Mouse (Mus musculus) thymus, postnatal 36 days (tissue): ENCODE data around the gene Gm20388.
A peak's percentile ranks its signal among the peaks of the same experiment; 100 is the strongest.

Experiments
- DNase-seq, 2 experiments: peaks; one replicate each; pipeline ENCODE4 v3.0.0; 2022; ENCODE audit warnings: mixed read lengths in 2 of 2

The Gm20388 gene

DNA sequence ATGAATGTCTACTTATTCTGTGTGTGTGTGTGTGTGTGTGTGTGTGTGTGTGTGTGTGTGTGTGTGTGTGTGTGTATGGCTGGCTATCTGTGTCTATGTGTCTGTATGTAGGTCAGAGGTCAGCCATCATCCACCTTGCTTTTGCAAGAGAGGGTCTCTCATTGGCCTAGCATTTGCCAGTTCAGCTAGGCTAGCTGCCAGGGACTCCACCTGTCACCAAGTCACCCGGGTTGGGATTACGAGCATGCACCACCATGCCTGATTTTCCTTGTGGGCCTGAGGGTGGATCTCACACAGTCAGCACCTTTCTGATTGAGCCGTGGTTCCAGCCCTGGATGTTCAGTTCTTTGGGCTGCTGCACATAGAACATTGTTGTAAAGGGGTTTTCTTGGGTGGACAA is 2325.9 kb downstream of the Gm20388 start:
- no peak for DNase-seq

- DNase-seq, result no peak
Measured at GRCm38 (mm10) chr8:122238225-122238624, 2327.6 kb downstream of the Gm20388 start.

- no peak for DNase-seq
Measured at GRCm38 (mm10) chr8:122238731-122239130, 2328.1 kb downstream of the Gm20388 start.

DNA sequence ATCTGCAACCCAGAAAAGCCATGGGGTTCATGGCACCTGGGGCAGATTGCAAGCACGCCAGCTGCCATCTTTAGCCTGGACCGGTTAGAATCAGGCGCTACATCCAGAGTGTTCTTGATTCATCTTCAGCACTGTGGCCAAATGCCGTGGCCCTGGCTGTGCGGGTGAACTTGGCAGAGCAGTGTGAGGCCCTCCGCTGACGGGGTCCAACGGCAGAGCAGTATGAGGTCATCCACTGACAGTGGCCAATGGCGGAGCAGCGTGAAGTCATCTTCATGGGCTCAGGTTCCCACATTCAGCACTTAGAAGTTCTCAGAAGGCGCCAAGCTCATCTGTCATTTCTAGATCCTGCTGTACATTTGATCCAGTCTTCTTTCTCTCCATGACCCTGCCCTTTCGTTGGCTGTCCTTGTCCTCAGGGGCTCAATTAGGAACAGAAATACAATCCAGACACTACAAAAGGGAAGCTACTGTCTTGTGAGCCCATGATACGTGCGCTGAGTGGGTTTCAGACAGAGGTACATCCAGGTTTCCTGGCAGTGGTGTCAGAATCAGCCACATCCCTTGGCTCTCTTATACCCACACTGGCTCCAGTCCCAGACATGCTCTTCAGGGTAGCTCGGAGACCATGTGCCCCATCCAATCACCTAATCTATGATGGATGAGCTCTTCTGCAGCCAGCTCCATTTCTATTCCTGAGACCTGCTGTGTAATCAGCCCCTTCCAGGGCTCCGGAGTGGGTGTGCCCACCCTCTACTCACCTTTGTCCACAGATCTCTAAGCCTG is 2329.8 kb downstream of the Gm20388 start:
- no peak for DNase-seq

- DNase-seq, result no peak
Measured at GRCm38 (mm10) chr8:122243310-122243709, 2332.7 kb downstream of the Gm20388 start.

DNA sequence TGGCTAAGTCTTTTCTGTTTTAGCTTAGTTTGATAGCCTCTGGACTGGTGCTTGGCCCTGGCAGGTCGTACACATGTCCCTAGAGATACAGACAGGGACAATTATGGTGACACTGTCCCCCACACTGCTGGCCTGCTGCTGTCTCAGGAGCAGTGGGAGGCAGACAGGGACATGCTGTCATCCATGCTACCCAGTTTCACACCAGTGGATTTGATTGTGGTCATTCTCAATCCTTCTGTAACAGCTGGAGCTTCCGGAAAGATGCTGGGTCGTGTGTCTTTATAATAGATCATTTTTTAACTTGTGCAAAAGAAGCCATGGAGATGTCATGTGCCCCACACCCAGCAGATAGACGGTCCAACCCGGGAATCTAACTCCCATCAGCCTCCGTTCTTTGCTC is 2334.5 kb downstream of the Gm20388 start:
- DNase-seq, result no peak

DNA sequence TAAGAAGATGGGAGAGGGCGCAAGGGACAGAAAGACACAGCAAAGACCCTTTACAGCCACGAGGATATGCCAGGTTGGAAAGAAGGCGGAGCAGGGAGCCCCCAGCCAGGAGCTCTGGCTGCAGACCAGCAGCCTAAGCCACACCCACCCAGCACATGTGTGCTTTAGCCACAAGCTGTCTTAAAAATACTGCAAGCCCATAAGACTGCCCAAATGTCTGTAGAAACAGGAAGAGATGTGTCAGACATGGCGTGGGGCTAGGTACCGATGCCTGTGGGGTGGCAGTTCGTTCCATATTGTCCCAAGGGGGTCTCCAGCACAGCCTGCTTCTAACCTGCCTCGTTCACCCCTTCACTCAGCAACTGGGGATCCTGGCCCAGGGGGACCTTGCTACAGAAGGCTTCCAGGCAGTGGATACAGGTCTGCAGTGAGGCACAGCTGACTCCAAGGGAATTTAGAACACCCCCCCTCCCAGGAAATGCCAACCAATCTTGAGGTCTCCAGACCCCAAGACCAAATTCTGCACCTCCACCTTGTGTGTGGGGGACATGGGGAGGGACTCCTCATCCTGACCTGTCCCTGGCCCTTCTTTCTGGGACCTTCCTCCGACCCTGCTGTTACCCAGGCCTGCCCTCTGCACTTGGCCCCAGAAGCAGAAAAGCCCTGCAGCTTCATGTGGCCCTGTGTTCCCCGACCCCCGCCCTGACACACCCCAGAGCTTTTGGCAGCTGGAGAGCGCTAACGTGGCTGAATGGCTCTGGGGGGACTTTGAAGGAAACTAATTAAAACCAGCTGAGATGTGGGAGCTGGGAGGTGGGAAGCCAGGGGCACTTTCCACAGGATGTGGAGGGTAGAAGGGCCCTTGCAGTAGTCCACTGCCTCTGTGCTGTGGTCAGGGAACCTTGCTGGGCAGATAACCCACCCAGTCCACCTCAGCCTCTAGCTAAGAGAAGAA is 2335.9 kb downstream of the Gm20388 start:
- no peak for DNase-seq

DNA sequence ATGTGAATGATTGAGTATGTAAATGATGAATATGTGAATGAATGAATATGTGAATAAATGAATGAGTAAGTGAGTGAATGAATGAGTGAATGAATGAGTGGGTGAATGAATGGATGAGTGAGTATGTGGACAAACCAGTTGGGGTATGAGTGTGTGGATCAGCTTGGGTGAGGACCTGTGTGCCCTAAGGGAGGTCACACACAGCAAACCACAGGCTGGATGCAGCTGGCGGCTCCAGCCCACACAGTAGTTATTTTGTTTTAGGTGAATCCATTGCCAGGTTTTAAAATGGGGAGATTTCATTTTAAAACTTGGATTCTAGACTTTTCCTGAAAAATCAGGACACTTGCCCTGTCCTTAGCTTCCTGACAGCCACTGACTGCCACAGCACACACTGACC is 2341.1 kb downstream of the Gm20388 start:
- no peak for DNase-seq

DNA sequence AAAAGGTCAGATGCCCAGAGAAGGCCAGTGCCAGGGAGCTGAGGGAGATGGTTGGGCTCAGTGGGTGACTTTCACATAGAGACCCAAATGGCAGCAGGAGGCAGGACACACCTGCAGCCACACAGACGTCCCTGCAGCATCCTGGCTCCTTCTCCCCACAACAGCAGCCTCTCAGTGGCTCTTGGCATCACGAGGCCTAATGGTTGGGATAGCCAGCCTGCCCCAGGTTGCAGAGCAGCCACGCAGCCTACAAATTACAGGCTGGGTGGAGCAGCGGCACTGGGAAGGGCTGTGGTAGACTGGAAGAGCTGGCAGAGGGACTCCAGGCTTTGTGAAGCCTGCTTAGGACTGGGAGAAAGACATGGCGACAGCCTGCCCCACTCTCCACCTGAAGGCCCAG is 2341.7 kb downstream of the Gm20388 start:
- no peak for DNase-seq

DNA sequence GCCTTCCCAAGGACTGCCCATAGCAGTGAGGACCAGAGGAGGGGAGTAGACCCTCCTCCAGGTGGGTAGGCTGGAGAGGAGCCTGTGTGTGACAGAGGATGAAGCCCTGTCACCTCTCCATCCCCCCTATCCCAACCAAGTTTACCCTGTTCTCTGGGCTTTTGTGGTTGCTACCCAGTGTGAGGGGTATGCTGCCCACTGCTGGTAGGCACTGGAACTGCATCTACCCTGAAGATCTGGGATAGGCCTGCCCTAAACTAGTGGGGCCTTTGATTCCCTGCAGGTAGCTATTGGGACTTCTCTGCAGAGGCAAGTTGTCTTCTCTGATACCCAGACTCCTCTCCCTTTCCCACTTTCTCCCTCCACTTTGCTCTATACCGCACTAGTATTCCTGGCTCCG is 2348.7 kb downstream of the Gm20388 start:
- DNase-seq, result peak; percentile 56 to 66

DNA sequence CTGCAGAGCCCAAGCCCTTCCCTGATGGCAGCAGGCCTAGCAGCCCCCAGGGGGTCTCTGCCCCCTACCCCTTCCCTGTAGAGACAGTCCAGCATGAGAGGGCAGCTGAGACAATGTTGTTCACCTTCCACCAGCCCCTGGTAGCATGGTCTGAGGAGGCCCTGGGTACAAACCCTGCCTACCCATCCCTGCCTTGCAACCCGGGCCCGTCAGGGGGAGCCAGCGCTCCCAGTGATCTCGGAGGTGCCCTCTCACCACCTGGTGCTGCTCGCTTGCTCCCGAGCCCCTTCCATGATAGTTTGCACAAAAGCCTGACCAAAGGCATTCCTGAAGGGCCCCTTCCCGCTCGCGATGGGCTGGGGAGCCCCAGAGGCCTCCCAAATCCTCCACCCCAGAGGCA is 2350.1 kb downstream of the Gm20388 start:
- DNase-seq, result no peak

GRCm38 (mm10) chr8:122262835-122263234 is 2352.2 kb downstream of the Gm20388 start:
- no peak for DNase-seq

- DNase-seq, result no peak
Measured at GRCm38 (mm10) chr8:122264243-122264642, 2353.6 kb downstream of the Gm20388 start.

GRCm38 (mm10) chr8:122265522-122265921 is 2354.9 kb downstream of the Gm20388 start:
- no peak for DNase-seq

DNA sequence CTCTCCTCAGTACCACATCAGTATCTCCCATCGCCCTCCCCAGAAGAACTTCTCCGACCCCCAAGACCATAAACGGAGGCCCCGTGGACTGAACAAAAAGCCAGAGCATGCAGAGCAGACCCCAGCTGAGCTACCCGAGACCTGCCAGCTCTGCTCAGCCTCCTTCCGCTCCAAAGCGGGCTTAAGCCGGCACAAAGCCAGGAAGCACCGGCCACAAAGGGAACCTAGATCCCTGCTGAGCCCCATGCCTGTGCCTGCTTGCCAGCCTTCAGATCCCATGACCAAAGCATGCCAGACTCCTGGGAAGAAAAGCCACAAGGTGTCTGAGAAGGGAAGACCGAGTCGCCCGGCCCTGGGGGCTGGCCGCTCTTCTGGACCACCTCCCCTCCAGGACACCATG is 2356.2 kb downstream of the Gm20388 start:
- DNase-seq, result no peak

- DNase-seq, result no peak
Measured at GRCm38 (mm10) chr8:122268861-122269260, 2358.2 kb downstream of the Gm20388 start.

DNA sequence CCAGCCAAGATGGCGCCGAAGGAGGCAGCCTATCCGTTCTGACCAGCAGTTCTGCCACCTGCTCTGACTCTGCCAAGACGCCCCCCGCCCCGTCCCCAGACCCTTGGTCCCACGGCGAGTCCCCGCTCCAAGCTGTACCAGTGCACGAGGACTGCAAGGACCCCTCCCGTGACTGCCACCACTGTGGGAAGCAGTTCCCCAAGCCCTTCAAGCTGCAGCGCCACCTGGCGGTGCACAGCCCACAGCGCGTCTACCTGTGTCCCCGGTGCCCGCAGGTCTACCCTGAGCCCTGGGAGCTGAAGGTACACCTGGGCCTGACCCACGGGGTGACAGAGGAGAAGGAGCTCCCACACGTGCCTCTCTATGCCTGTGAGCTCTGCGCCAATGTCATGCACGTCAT is 2358.8 kb downstream of the Gm20388 start:
- peak; percentile 75 to 78 for DNase-seq

DNA sequence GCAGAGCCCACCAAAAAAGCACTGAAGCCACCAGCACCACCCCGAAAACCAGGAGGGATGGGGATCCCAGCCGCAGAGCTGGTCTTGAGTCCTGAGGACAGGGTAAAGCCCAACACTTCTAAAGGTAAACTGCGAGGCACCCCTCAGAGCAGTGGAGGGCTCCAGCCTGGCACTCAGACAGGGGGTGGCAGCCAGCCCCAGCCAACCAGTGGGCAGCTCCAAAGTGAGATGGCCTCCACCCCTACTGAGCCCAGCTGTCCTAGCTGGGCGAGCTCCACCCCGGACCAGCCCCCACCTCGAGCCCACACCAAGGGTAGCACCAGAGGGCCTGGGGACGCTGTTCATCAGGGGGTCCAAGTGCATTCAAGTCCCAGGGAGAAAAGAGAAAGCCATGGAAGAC is 2359.9 kb downstream of the Gm20388 start:
- DNase-seq, result no peak

DNA sequence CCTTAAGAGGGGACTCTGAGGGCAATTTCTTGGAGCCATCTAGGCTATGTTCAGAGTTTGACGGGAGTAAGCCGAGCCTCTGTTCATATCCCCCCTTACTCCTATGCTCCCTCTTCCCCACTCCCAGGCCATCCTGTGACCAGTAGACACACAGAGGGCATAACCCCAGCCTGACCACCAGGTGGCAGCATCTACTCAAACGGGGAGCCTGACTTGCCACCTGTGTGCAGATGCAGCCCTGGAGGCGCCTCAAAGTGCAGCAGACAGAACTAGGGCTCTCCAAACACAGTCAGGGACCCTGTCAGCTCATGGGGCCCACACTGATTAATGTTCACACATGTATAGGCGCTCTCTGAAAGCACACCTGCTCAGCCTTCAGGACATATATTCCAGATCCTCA is 2362.5 kb downstream of the Gm20388 start:
- peak; percentile 86 to 87 for DNase-seq

GRCm38 (mm10) chr8:122273826-122274225 is 2363.2 kb downstream of the Gm20388 start:
- DNase-seq, result no peak

- no peak for DNase-seq
Measured at GRCm38 (mm10) chr8:122274651-122275391, 2364.2 kb downstream of the Gm20388 start.

GRCm38 (mm10) chr8:122276308-122276707 is 2365.7 kb downstream of the Gm20388 start:
- DNase-seq, result no peak
